Mouse (Mus musculus) natural killer cell, adult 2 months (primary cell): ENCODE data around the gene Sema4f.

Experiments used
- DNase-seq, 2 experiments: peaks; one replicate each; pipeline ENCODE4 v3.0.0; 2022; ENCODE audit warnings: low spot score in 2 of 2

Gene Sema4f

GRCm38 (mm10) chr6:82915889-82916288 lies 23.7 kb downstream of the Sema4f start:
- peak; percentile 56 to 69 for DNase-seq

- peak; percentile 56 to 58 for DNase-seq
Observed at GRCm38 (mm10) chr6:82913336-82914247, 26.0 kb downstream of the Sema4f start.

- DNase-seq: no peak
Observed at GRCm38 (mm10) chr6:82911303-82911702, 28.3 kb downstream of the Sema4f start.

GRCm38 (mm10) chr6:82909136-82909855 lies 30.3 kb downstream of the Sema4f start:
- peak; percentile 54 to 55 for DNase-seq

GRCm38 (mm10) chr6:82908034-82908433 lies 31.5 kb downstream of the Sema4f start:
- DNase-seq: no peak

GRCm38 (mm10) chr6:82906985-82907384 lies 32.6 kb downstream of the Sema4f start:
- no peak for DNase-seq

- no peak for DNase-seq
Observed at GRCm38 (mm10) chr6:82902559-82902958, 37.0 kb downstream of the Sema4f start.

GRCm38 (mm10) chr6:82898745-82899144 lies 40.8 kb downstream of the Sema4f start:
- DNase-seq: no peak

GRCm38 (mm10) chr6:82898227-82898626 lies 41.3 kb downstream of the Sema4f start:
- no peak for DNase-seq

GRCm38 (mm10) chr6:82897311-82897710 lies 42.3 kb downstream of the Sema4f start:
- no peak for DNase-seq

- DNase-seq: no peak
Observed at GRCm38 (mm10) chr6:82893415-82893814, 46.2 kb downstream of the Sema4f start.

GRCm38 (mm10) chr6:82892540-82892939 lies 47.0 kb downstream of the Sema4f start:
- DNase-seq: peak in 1 of 2 experiments; percentile 24

- DNase-seq: no peak
Observed at GRCm38 (mm10) chr6:82891488-82891887, 48.1 kb downstream of the Sema4f start.

- DNase-seq: no peak
Observed at GRCm38 (mm10) chr6:82886330-82886729, 53.2 kb downstream of the Sema4f start.

GRCm38 (mm10) chr6:82885909-82886308 lies 53.7 kb downstream of the Sema4f start:
- DNase-seq: no peak

GRCm38 (mm10) chr6:82885441-82885840 lies 54.1 kb downstream of the Sema4f start:
- DNase-seq: no peak

- no peak for DNase-seq
Observed at GRCm38 (mm10) chr6:82884570-82884969, 55.0 kb downstream of the Sema4f start.

- no peak for DNase-seq
Observed at GRCm38 (mm10) chr6:82881485-82882096, 58.0 kb downstream of the Sema4f start.

- DNase-seq: no peak
Observed at GRCm38 (mm10) chr6:82880807-82881206, 58.8 kb downstream of the Sema4f start.

- DNase-seq: no peak
Observed at GRCm38 (mm10) chr6:82879463-82880089, 60.0 kb downstream of the Sema4f start.

GRCm38 (mm10) chr6:82875509-82875935 lies 64.0 kb downstream of the Sema4f start:
- no peak for DNase-seq

- peak; percentile 45 to 65 for DNase-seq
Observed at GRCm38 (mm10) chr6:82872332-82872707, 67.2 kb downstream of the Sema4f start.
